Mouse (Mus musculus): Measurements from ENCODE around the gene Atp11b. TPM values are rescaled to one million over a fixed set of nuclear protein-coding genes. Genes with fewer than 3 reads are reported as not detected.

Atp11b gene
- total RNA-seq (2023; ENCODE audit: inconsistent age) = 81.7 to 101 TPM (median 92.4 TPM) in 4 replicates

GRCm38 (mm10) chr3:35753825-35754767 lies at the start of gene Atp11b:
Gene Atp11b, plus strand, starts transcription at chr3:35754106.

Other genes with a start within 250 kb of the Atp11b start
- gene Dcun1d1, start 183.3 kb downstream of the Atp11b start, total RNA-seq (2023; ENCODE audit: inconsistent age) = 72.6 to 99.9 TPM (median 75.9 TPM) in 4 replicates
- 32.4 to 36.7 TPM (median 34.7 TPM) in 4 replicates for gene Mccc1, start 246.6 kb downstream of the Atp11b start, total RNA-seq (2023; ENCODE audit: inconsistent age)